22 mouse cellular contexts compared by ENCODE assay signal in the genomic region with DNA sequence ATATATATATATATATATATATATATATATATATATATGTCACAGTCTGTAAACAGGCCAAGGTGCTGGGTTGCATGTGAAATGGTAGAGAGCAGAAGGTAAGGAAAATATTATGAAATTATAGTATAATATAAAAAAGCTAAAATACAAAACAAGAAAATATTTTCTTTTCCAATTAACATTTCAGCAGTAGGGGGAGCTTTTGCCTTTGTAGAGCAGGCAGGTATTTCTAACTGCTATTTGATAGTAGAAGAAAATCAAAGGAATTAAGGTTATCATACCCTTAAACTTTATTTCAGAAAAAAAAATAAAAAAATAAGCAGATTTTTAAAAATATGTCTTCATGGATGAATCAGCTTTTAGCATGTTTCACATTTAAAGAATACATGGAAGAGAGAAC.
DNase-seq lines count a peak whose midpoint lies in the region; ATAC-seq and TF ChIP-seq lines count a peak whose summit lies in the region.
"Had no signal": no experiment of that assay in that cellular context is flagged by ENCODE, and none has a peak within 500 bp of the region (broad histone marks: within the 10 kb centered on the region; RNA-seq: fewer than 3 reads in every experiment).

No protein-coding gene starts in this region.

- TF ChIP-seq RAD21 in CH12.LX (IDR thresholded peaks at IDR 0.05; ENCODE audit: low read depth, low read length) (peak; percentile 20), MEL (IDR thresholded peaks at IDR 0.05; ENCODE audit: low read depth, low read length) (peak; percentile 44)

- no peaks in the 10 kb centered on the region for H3K27me3 ChIP-seq in midbrain, embryonic 14.5 days (ENCODE audit: control insufficient read depth, insufficient read depth, low read length)
- H3K27me3 ChIP-seq in midbrain, embryonic 13.5 days = no peaks in the 10 kb centered on the region
- no peaks in the 10 kb centered on the region for H3K27me3 ChIP-seq in CH12.LX (replicated peaks)
- no peaks in the 10 kb centered on the region; a peak in 1 of 4 replicates for H3K27me3 ChIP-seq in MEL (ENCODE audit: control insufficient read depth in 1 of 2, insufficient read depth in 2 of 2, low read length in 2 of 2)
- no peaks in the 10 kb centered on the region for H3K27me3 ChIP-seq in kidney, adult 2 months (replicated peaks; ENCODE audit: control insufficient read depth, insufficient read depth, low read length)
- H3K27me3 ChIP-seq: embryonic facial prominence, embryonic 12.5 days; forebrain, embryonic 13.5 days; forebrain, embryonic 15.5 days had no signal

- peak; percentile 58 for TF ChIP-seq CTCF in layer of hippocampus, adult 2 months (conservative IDR thresholded peaks at IDR 0.05)
- TF ChIP-seq CTCF in CH12.LX (conservative IDR thresholded peaks at IDR 0.05 in 1 of 2, IDR thresholded peaks at IDR 0.05 in 1 of 2; ENCODE audit: low read depth in 2 of 2, low read length in 2 of 2) (no peak), MEL (IDR thresholded peaks at IDR 0.05 in 2 of 3, conservative IDR thresholded peaks at IDR 0.05 in 1 of 3; ENCODE audit: control insufficient read depth in 1 of 3, insufficient read depth in 1 of 3, low read depth in 2 of 3, low read length in 3 of 3, poor library complexity in 1 of 3, severe bottlenecking in 1 of 3) (peak in 1 of 3 experiments; percentile 22; a peak in 2 of 6 replicates)
- no peak for TF ChIP-seq CTCF in kidney, adult 2 months (conservative IDR thresholded peaks at IDR 0.05; ENCODE audit: insufficient read depth, insufficient read length, low read depth, low read length)

- TF ChIP-seq POLR2A in CH12.LX (IDR thresholded peaks at IDR 0.05; ENCODE audit: low read depth, low read length) (no peak), MEL (IDR thresholded peaks at IDR 0.05; ENCODE audit: control insufficient read depth in 1 of 2, insufficient read depth in 1 of 2, low read depth in 1 of 2, low read length in 2 of 2, poor library complexity in 1 of 2) (no peak)
- TF ChIP-seq POLR2A in kidney, adult 2 months (IDR thresholded peaks at IDR 0.05; ENCODE audit: low read depth, low read length) = no peak

- no peak for ATAC-seq in midbrain, embryonic 14.5 days (ENCODE audit: low FRiP score, low TSS enrichment)
- no peak for ATAC-seq in midbrain, embryonic 13.5 days
- ATAC-seq: forebrain, embryonic 13.5 days; forebrain, embryonic 15.5 days; forebrain, postnatal 0 days had no signal

- no peak overlapping the region for H3K27ac ChIP-seq in layer of hippocampus, adult 2 months
- no peak overlapping the region for H3K27ac ChIP-seq in midbrain, embryonic 14.5 days (replicated peaks; ENCODE audit: low read depth, low read length)
- no peak overlapping the region for H3K27ac ChIP-seq in midbrain, embryonic 13.5 days
- H3K27ac ChIP-seq in CH12.LX (ENCODE audit: insufficient read depth, low read depth) (no peak overlapping the region), MEL (ENCODE audit: control insufficient read depth, low read depth, low read length) (no peak overlapping the region)
- H3K27ac ChIP-seq in kidney, adult 2 months (ENCODE audit: insufficient read depth, low read depth, low read length) = no peak overlapping the region
- H3K27ac ChIP-seq: embryonic facial prominence, embryonic 10.5 days; embryonic facial prominence, embryonic 12.5 days; forebrain, embryonic 13.5 days; forebrain, embryonic 15.5 days had no signal

- no peak overlapping the region for H3K9ac ChIP-seq in midbrain, embryonic 14.5 days (replicated peaks; ENCODE audit: low read length)
- H3K9ac ChIP-seq in midbrain, embryonic 13.5 days (replicated peaks) = no peak overlapping the region
- H3K9ac ChIP-seq in CH12.LX (ENCODE audit: insufficient read depth, low read depth) = no peak overlapping the region
- no peak overlapping the region for H3K9ac ChIP-seq in MEL (ENCODE audit: control insufficient read depth, low read depth, low read length, poor library complexity, severe bottlenecking)
- H3K9ac ChIP-seq: embryonic facial prominence, embryonic 12.5 days; forebrain, embryonic 13.5 days; forebrain, embryonic 15.5 days; forebrain, postnatal 0 days had no signal

- H3K4me1 ChIP-seq in midbrain, embryonic 14.5 days (ENCODE audit: control insufficient read depth, insufficient read depth, low read length) = no peaks in the 10 kb centered on the region; the same call in 1 of the 2 replicates
- H3K4me1 ChIP-seq in midbrain, embryonic 13.5 days (replicated peaks) = no peaks in the 10 kb centered on the region
- H3K4me1 ChIP-seq in CH12.LX (ENCODE audit: control insufficient read depth in 1 of 2, insufficient read depth in 2 of 2) = peaks cover 0 to 4% of the 10 kb centered on the region in 2 experiments; a peak in 2 of 4 replicates
- peaks cover 0 to 2% of the 10 kb centered on the region in 2 experiments; a peak in 1 of 4 replicates for H3K4me1 ChIP-seq in MEL (ENCODE audit: control insufficient read depth in 1 of 2, insufficient read depth in 2 of 2, low read length in 2 of 2)
- H3K4me1 ChIP-seq in kidney, adult 2 months (ENCODE audit: control insufficient read depth, insufficient read depth, low read length) = no peaks in the 10 kb centered on the region
- H3K4me1 ChIP-seq: embryonic facial prominence, embryonic 10.5 days; embryonic facial prominence, embryonic 12.5 days; forebrain, embryonic 13.5 days; forebrain, embryonic 15.5 days had no signal

- no peak for DNase-seq in layer of hippocampus, adult 2 months (ENCODE audit: low spot score in 2 of 2)
- no peak for DNase-seq in layer of hippocampus, postnatal 25 days (ENCODE audit: extremely low spot score in 1 of 2, low spot score in 1 of 2)
- peak; percentile 35 for DNase-seq in midbrain, embryonic 14.5 days
- DNase-seq in CH12.LX (ENCODE audit: extremely low read depth) (no peak), MEL (ENCODE audit: low read depth, low spot score) (no peak)
- no peak for DNase-seq in right cerebral cortex, postnatal 25 days
- DNase-seq in kidney, adult 2 months = no peak
- DNase-seq: adrenal gland, adult 2 months; adrenal gland, postnatal 10 days; adrenal gland, postnatal 25 days; cerebellum, adult 11-12 months; cerebellum, adult 2 months; cerebellum, adult 9-10 months; cerebellum, postnatal 10 days; cerebellum, postnatal 25 days; forebrain, postnatal 0 days had no signal

- dilution Hi-C loops in CH12.LX (cut with MboI; ENCODE audit: extremely low pct_ligation_motif_present, extremely low pct_unique_long_range_greater_than_20kb, low sequenced_read_pairs) = no loop called here

- H3K9me3 ChIP-seq in midbrain, embryonic 14.5 days (ENCODE audit: control insufficient read depth, low read length) = no peaks in the 10 kb centered on the region
- no peaks in the 10 kb centered on the region for H3K9me3 ChIP-seq in midbrain, embryonic 13.5 days
- H3K9me3 ChIP-seq in CH12.LX (replicated peaks; ENCODE audit: low read length) (no peaks in the 10 kb centered on the region), MEL (replicated peaks; ENCODE audit: insufficient read depth, low read length) (no peaks in the 10 kb centered on the region)
- H3K9me3 ChIP-seq: embryonic facial prominence, embryonic 10.5 days; embryonic facial prominence, embryonic 12.5 days; forebrain, embryonic 13.5 days; forebrain, embryonic 15.5 days; G1E had no signal

- no peaks in the 10 kb centered on the region for H3K36me3 ChIP-seq in midbrain, embryonic 14.5 days (ENCODE audit: control insufficient read depth, insufficient read depth, low read length)
- no peaks in the 10 kb centered on the region for H3K36me3 ChIP-seq in midbrain, embryonic 13.5 days
- H3K36me3 ChIP-seq in CH12.LX (replicated peaks in 1 of 2; ENCODE audit: control insufficient read depth in 1 of 2, insufficient read depth in 1 of 2, low read length in 1 of 2) (no peaks in the 10 kb centered on the region), MEL (ENCODE audit: control insufficient read depth in 1 of 2, insufficient read depth in 2 of 2, low read length in 2 of 2) (peaks cover 0 to 2% of the 10 kb centered on the region in 2 experiments; a peak in 2 of 4 replicates)
- H3K36me3 ChIP-seq in kidney, adult 2 months (ENCODE audit: control insufficient read depth, insufficient read depth, low read length) = no peaks in the 10 kb centered on the region
- H3K36me3 ChIP-seq: embryonic facial prominence, embryonic 10.5 days; embryonic facial prominence, embryonic 12.5 days; forebrain, embryonic 15.5 days; G1E had no signal

- H3K4me2 ChIP-seq in midbrain, embryonic 14.5 days (ENCODE audit: low read length) = no peak overlapping the region
- no peak overlapping the region for H3K4me2 ChIP-seq in midbrain, embryonic 13.5 days (replicated peaks)
- no peak overlapping the region for H3K4me2 ChIP-seq in CH12.LX (ENCODE audit: insufficient read depth, low read depth, poor library complexity, severe bottlenecking)
- H3K4me2 ChIP-seq: embryonic facial prominence, embryonic 12.5 days; forebrain, embryonic 13.5 days; forebrain, embryonic 15.5 days had no signal

- in situ Hi-C loops in CH12.LX (cut with MboI; ENCODE audit: low pct_ligation_motif_present, low pct_unique_long_range_greater_than_20kb, low sequenced_read_pairs) = no loop called here

- H3K79me2 ChIP-seq in CH12.LX (replicated peaks; ENCODE audit: control insufficient read depth, extremely low read depth, insufficient read depth, poor library complexity, severe bottlenecking) (no peaks in the 10 kb centered on the region), MEL (ENCODE audit: control insufficient read depth, insufficient read depth, low read length, poor library complexity) (no peaks in the 10 kb centered on the region)

- H3K4me3 ChIP-seq in layer of hippocampus, adult 2 months = no peak overlapping the region
- no peak overlapping the region for H3K4me3 ChIP-seq in midbrain, embryonic 14.5 days (replicated peaks; ENCODE audit: low read depth, low read length)
- H3K4me3 ChIP-seq in midbrain, embryonic 13.5 days (replicated peaks) = no peak overlapping the region
- H3K4me3 ChIP-seq in CH12.LX (replicated peaks in 1 of 3; ENCODE audit: low read depth in 2 of 3, low read length in 2 of 3, poor library complexity in 1 of 3) = no peak overlapping the region
- H3K4me3 ChIP-seq in MEL (ENCODE audit: control insufficient read depth in 1 of 2, insufficient read depth in 1 of 2, low read depth in 2 of 2, low read length in 2 of 2) = no peak overlapping the region
- H3K4me3 ChIP-seq in kidney, adult 2 months (ENCODE audit: insufficient read depth, low read depth, low read length) = no peak overlapping the region
- H3K4me3 ChIP-seq: embryonic facial prominence, embryonic 10.5 days; embryonic facial prominence, embryonic 12.5 days; forebrain, embryonic 13.5 days; forebrain, embryonic 15.5 days had no signal

- TF ChIP-seq EP300 in CH12.LX (IDR thresholded peaks at IDR 0.05; ENCODE audit: low read length) (no peak), MEL (IDR thresholded peaks at IDR 0.05; ENCODE audit: low read depth in 1 of 2, low read length in 2 of 2) (no peak)

TF ChIP-seq in CH12.LX, 34 proteins besides CTCF, POLR2A, EP300 and RAD21 (continues in another document):
- TF ChIP-seq ZMIZ1 (IDR thresholded peaks at IDR 0.05; ENCODE audit: low read depth, low read length) (no peak), SMC3 (IDR thresholded peaks at IDR 0.05; ENCODE audit: low read depth, low read length) (no peak), TCF12 (IDR thresholded peaks at IDR 0.05; ENCODE audit: low read depth, low read length) (no peak)

TF ChIP-seq in MEL, 35 proteins besides CTCF, POLR2A, EP300 and RAD21:
- TF ChIP-seq SMC3 (IDR thresholded peaks at IDR 0.05; ENCODE audit: low read depth, low read length) (0 out of 2 replicates have a peak, but pooled peaks have one; percentile 9), KAT2A (conservative IDR thresholded peaks at IDR 0.05; ENCODE audit: low read depth, low read length) (no peak)
